Mouse (Mus musculus): ENCODE measurements around the gene Gpr150. TPM values are rescaled to one million over a fixed set of nuclear protein-coding genes. Genes with fewer than 3 reads are reported as not detected.

Gpr150 gene
- total RNA-seq, 4 experiments from 2014 or later: 4.8 to 6.0 (median 5.3) TPM

DNA sequence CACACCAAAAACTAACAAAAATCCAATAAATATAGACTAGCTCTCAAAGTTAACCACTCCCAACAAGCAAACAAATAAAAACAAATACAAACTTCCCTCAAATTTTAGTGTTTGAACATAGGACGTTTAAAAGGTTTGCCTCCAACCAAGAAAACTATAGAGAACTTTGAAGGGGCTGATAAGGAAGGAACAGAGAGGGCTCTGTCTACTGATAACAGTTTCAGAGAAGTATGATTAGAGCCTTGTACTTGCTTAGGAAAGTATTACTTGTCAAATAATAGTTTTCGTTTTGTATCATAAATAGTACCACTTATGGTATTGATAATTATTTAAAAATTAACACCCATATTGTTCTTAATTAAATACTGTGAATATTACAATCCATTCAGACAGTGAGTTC lies 42.3 kb downstream of the Gpr150 start:
- no peak for DNase-seq (ENCODE audit: low spot score in 2 of 2)

Other genes starting within 250 kb of the Gpr150 start
- gene Glrx, start 217.1 kb downstream of the Gpr150 start, total RNA-seq (2022): 10 to 100 TPM; 48.1 to 55.0 (median 52.4) TPM
- 10 to 100 TPM; 16.9 to 19.9 (median 19.5) TPM for gene Rhobtb3, start 113.1 kb downstream of the Gpr150 start, total RNA-seq (2022)
- under 1 TPM in 3 of 4 experiments, not detected in 1; 0.35 to 0.80 (median 0.53) TPM for gene Spata9, start 89.8 kb downstream of the Gpr150 start, total RNA-seq (2022)
- gene Rfesd, start 38.3 kb downstream of the Gpr150 start, total RNA-seq (2022): 10 to 100 TPM; 18.1 to 20.2 (median 19.4) TPM
- gene Arsk, start 41.7 kb upstream of the Gpr150 start, total RNA-seq (2022): 10 to 100 TPM in 1 of 4 experiments, 1 to 10 TPM in 3; 5.3 to 10.1 (median 6.9) TPM
- gene Ttc37, start 41.7 kb upstream of the Gpr150 start, total RNA-seq (2022): 10 to 100 TPM; 16.0 to 20.9 (median 18.9) TPM
- not detected for gene Fam81b, start 248.1 kb upstream of the Gpr150 start, total RNA-seq (2022)

All from left cerebral cortex, adult 8-10 months (tissue).